Mouse (Mus musculus) C2C12 (cell line): Measurements from ENCODE around the gene Auts2.

Source experiments
- CEBPB ChIP-seq: IDR thresholded peaks from one replicate; pipeline ENCODE4 v1.6.1; 2011; ENCODE audit warnings: low read depth, mild to moderate bottlenecking, control low read depth, moderate library complexity
- CTCF ChIP-seq: IDR thresholded peaks from one replicate; pipeline ENCODE4 v1.5.1; 2011; ENCODE audit not compliant: control insufficient read depth, insufficient read depth, insufficient read length
- MAX ChIP-seq: IDR thresholded peaks from one replicate; pipeline ENCODE4 v1.6.1; 2011; ENCODE audit warnings: mild to moderate bottlenecking, control low read depth
- MYOD1 ChIP-seq: IDR thresholded peaks from one replicate; pipeline ENCODE4 v1.6.1; 2011; ENCODE audit warnings: low read depth; ENCODE audit not compliant: control insufficient read depth, insufficient read length
- USF1 ChIP-seq: IDR thresholded peaks from one replicate; pipeline ENCODE4 v1.6.1; 2011; ENCODE audit warnings: low read depth, mild to moderate bottlenecking, control low read depth, moderate library complexity

DNA sequence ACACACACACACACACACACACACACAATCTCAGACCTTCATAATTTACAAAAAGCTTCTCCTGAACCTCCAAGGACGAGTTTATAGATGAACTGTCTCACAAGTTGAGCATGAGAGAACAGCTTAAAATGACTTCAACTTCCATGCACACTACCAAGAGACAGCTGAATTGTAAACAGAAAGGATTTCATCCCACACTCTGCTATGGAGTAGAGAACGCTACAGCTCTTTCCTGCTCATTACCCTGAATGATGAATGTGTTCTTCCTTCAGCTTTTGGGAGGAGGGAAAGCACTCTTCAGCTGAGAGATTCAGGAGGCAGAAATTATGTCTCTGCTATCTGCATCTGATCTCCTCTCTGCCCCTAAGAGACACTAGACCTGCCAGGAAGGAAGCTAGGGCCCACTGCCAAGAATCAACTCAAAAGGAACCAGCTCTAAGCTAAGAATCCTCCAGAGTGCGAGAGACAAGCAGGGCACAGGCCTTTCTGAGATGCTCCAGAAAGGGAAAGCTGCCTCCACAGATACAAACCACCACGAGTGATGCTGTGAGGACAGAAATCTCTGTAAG, 342.0 kb downstream of the Auts2 start:
- TF ChIP-seq MAX (no peak), CTCF (no peak), USF1 (no peak), CEBPB (no peak), MYOD1 (no peak)
